ENCODE assay signal across 9 mouse cellular contexts in the genomic region with DNA sequence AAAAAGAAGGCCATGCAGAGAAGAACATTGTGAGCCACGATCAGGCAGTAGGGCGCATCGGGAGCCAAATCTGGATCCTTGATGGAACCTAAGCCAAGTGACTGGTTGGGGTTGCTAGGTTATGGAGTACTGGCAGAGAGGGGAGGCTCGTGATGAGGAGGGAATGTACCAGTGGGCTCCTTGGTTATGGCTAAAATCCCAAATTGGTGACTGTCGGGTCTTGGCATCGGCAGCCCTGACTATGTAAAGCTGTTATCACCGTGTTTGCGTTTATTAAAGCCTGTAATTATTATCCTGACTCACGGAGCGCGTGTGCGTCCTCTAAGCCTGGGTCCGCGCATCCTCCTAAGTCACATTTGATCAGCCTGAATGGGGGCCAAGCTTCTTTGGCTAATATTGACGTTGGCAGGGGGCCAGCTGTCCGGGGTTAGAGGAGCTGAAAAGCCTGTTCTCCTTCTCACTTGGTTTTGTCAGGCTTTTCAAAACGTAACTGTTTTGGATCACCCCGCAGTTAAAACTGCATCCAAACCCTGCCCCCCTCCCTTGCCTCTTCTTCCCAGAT.
A peak's percentile ranks its signal among the peaks of the same experiment; 100 is the strongest.
DNase-seq lines count a peak whose midpoint lies in the region; ATAC-seq and TF ChIP-seq lines count a peak whose summit lies in the region.
"Had no signal": no experiment of that assay in that cellular context is flagged by ENCODE, and none has a peak within 500 bp of the region (broad histone marks: within the 10 kb centered on the region; RNA-seq: fewer than 3 reads in every experiment).

No protein-coding gene starts in this region.

- ATAC-seq in intestine, embryonic 16.5 days = peak; percentile 72
- peak; percentile 72; the same call in 1 of the 2 replicates for ATAC-seq in midbrain, postnatal 0 days (ENCODE audit: low FRiP score)
- no peak for ATAC-seq in inflammation-experienced regulatory T-cells, adult 6 months

- peak overlapping the region; percentile 31; the same call in 1 of the 2 replicates for H3K27ac ChIP-seq in intestine, embryonic 16.5 days (ENCODE audit: low read length)
- H3K27ac ChIP-seq in left cerebral cortex, adult 2 months = no peak overlapping the region
- no peak overlapping the region for H3K27ac ChIP-seq in midbrain, postnatal 0 days (ENCODE audit: low read depth, low read length)
- H3K27ac ChIP-seq: limb, embryonic 12.5 days had no signal

- intact Hi-C loops in gastrocnemius, postnatal 36 days (cut with DNase I) = no loop called here
- intact Hi-C loops in left cerebral cortex, adult 2 months (cut with DNase I) = no loop called here

- WGBS in intestine, embryonic 16.5 days = 20% methylated on average over 18 of the region's 18 CpGs
- WGBS in midbrain, postnatal 0 days = 15% methylated on average over 18 of the region's 18 CpGs

- H3K27me3 ChIP-seq in intestine, embryonic 16.5 days (replicated peaks; ENCODE audit: control insufficient read depth, insufficient read depth, low read length) = no peaks in the 10 kb centered on the region
- no peaks in the 10 kb centered on the region for H3K27me3 ChIP-seq in midbrain, postnatal 0 days (ENCODE audit: insufficient read depth, low read length)

- H3K4me1 ChIP-seq in intestine, embryonic 16.5 days (ENCODE audit: control insufficient read depth, insufficient read depth, low read length) = peaks cover 23% of the 10 kb centered on the region
- 0 out of 2 replicates have a peak, but pooled peaks cover 3% of the 10 kb centered on the region for H3K4me1 ChIP-seq in midbrain, postnatal 0 days (ENCODE audit: insufficient read depth, low read length)

- no peak overlapping the region for H3K9ac ChIP-seq in intestine, embryonic 16.5 days (ENCODE audit: low read depth, low read length)
- H3K9ac ChIP-seq in midbrain, postnatal 0 days (replicated peaks; ENCODE audit: low read length, poor library complexity, severe bottlenecking) = no peak overlapping the region
- H3K9ac ChIP-seq: limb, embryonic 12.5 days had no signal

- peak; percentile 45 for DNase-seq in adrenal gland, adult 2 months
- DNase-seq in cerebellum, postnatal 4 days (ENCODE audit: low spot score in 2 of 2) = peak; percentile 37 to 87
- peak; percentile 45 to 48 for DNase-seq in gastrocnemius, postnatal 36 days
- peak; percentile 31 to 45 for DNase-seq in left cerebral cortex, adult 2 months (ENCODE audit: extremely low spot score in 1 of 2, low spot score in 2 of 2)
- DNase-seq in midbrain, postnatal 0 days (ENCODE audit: low spot score) = peak; percentile 88
- peak; percentile 50 to 70 for DNase-seq in urinary bladder, adult 18-20 months (ENCODE audit: low spot score in 2 of 2)

- H3K9me3 ChIP-seq in intestine, embryonic 16.5 days (ENCODE audit: control insufficient read depth, low read length) = no peaks in the 10 kb centered on the region
- H3K9me3 ChIP-seq in midbrain, postnatal 0 days (ENCODE audit: low read length) = no peaks in the 10 kb centered on the region
- H3K9me3 ChIP-seq: limb, embryonic 12.5 days had no signal

- peak overlapping the region; percentile 15 for H3K4me2 ChIP-seq in intestine, embryonic 16.5 days (ENCODE audit: low read depth, low read length)
- H3K4me2 ChIP-seq in midbrain, postnatal 0 days (ENCODE audit: low read depth, low read length, poor library complexity, severe bottlenecking) = peak overlapping the region; percentile 32
- H3K4me2 ChIP-seq: limb, embryonic 12.5 days had no signal

- no peaks in the 10 kb centered on the region for H3K36me3 ChIP-seq in intestine, embryonic 16.5 days (ENCODE audit: control insufficient read depth, insufficient read depth, low read length)
- no peaks in the 10 kb centered on the region for H3K36me3 ChIP-seq in midbrain, postnatal 0 days (ENCODE audit: insufficient read depth, low read length)
- H3K36me3 ChIP-seq: limb, embryonic 12.5 days had no signal

- H3K4me3 ChIP-seq in intestine, embryonic 16.5 days (ENCODE audit: low read length) = no peak overlapping the region; the same call in 1 of the 2 replicates
- H3K4me3 ChIP-seq in left cerebral cortex, adult 2 months = no peak overlapping the region
- H3K4me3 ChIP-seq in midbrain, postnatal 0 days (ENCODE audit: low read depth, low read length) = no peak overlapping the region
- H3K4me3 ChIP-seq: limb, embryonic 12.5 days had no signal

- no peak for TF ChIP-seq CTCF in left cerebral cortex, adult 2 months (IDR thresholded peaks at IDR 0.05)
- no peak for TF ChIP-seq CTCF in midbrain, postnatal 0 days (IDR thresholded peaks at IDR 0.05)

Comparison
In these comparisons a context has a peak if more than half of its experiments do, and no peak if none do; other contexts are left out.
1. DNase-seq: peak in every context shown above with its lines; median percentile 88 in midbrain, postnatal 0 days; 62 in cerebellum, postnatal 4 days; 60 in urinary bladder, adult 18-20 months; 46 in gastrocnemius, postnatal 36 days; 45 in adrenal gland, adult 2 months; 38 in left cerebral cortex, adult 2 months.